Mouse (Mus musculus) hindbrain, embryonic 15.5 days (tissue): Measurements from ENCODE around the gene Vmn2r67. TPM values are rescaled to one million over a fixed set of nuclear protein-coding genes. Genes with fewer than 3 reads are reported as not detected.
"Not testable (repeated sequence)": the region's sequence is repeated elsewhere in the genome, so short reads cannot be mapped to it uniquely, and the experiment has no call there.

Experiments
- ATAC-seq: fragments of 200-750 bp; cut with Nextera tagmentation; 2 replicates; pipeline ENCODE4 v1.8.0; 2017; ENCODE audit warnings: low read depth, moderate number of reproducible peaks, moderate TSS enrichment; ENCODE audit not compliant: low FRiP score
- H3K27ac ChIP-seq: fragments of 300-500 bp; sonication (generic); replicated peaks from 2 replicates; pipeline ENCODE4 v1.5.1; 2015; ENCODE audit warnings: mild to moderate bottlenecking, inconsistent platforms
- H3K27me3 ChIP-seq: fragments of 300-500 bp; sonication (generic); 2 replicates; pipeline ENCODE4 v1.6.1; 2015; ENCODE audit warnings: control low read depth, inconsistent platforms
- H3K36me3 ChIP-seq: fragments of 300-500 bp; sonication (generic); 2 replicates; pipeline ENCODE4 v1.6.1; 2015; ENCODE audit warnings: control low read depth, inconsistent platforms
- H3K4me1 ChIP-seq: fragments of 300-500 bp; sonication (generic); replicated peaks from 2 replicates; pipeline ENCODE4 v1.6.1; 2015; ENCODE audit warnings: control low read depth, inconsistent platforms
- H3K4me2 ChIP-seq: fragments of 300-500 bp; sonication (generic); 2 replicates; pipeline ENCODE4 v1.6.1; 2015; ENCODE audit warnings: moderate library complexity, mild to moderate bottlenecking, inconsistent platforms
- H3K4me3 ChIP-seq: fragments of 300-500 bp; sonication (generic); 2 replicates; pipeline ENCODE4 v1.5.1; 2015; ENCODE audit warnings: mild to moderate bottlenecking, inconsistent platforms
- H3K9ac ChIP-seq: fragments of 300-500 bp; sonication (generic); 2 replicates; pipeline ENCODE4 v1.6.1; 2015; ENCODE audit warnings: inconsistent platforms
- H3K9me3 ChIP-seq: fragments of 300-500 bp; sonication (generic); 2 replicates; pipeline ENCODE4 v1.6.1; 2016; ENCODE audit warnings: control low read depth, inconsistent platforms
- WGBS: fragments of 180-500 bp; shearing (Covaris S2); methylation state at CpG from one replicate; pipeline ENCODE4 v1.1.7; 2015; 5-methylcytosine and 5-hydroxymethylcytosine counted together
- polyA plus RNA-seq: library from polyadenylated mRNA; unstranded; fragments of >200 nt; fragmentation: Nextera tagmentation; extraction: Ambion mirVana; gene quantifications from 2 replicates; pipeline ENCODE4 v1.2.1, GENCODE M21; 2015

Gene Vmn2r67
- not detected in 2 replicates for polyA plus RNA-seq

- H3K9me3 ChIP-seq = no peaks in the 10 kb centered on the region
Measured at GRCm38 (mm10) chr7:85155898-85156297, at the start of gene Vmn2r67. Gene Vmn2r67 (minus strand): TSS chr7:85155998.

DNA sequence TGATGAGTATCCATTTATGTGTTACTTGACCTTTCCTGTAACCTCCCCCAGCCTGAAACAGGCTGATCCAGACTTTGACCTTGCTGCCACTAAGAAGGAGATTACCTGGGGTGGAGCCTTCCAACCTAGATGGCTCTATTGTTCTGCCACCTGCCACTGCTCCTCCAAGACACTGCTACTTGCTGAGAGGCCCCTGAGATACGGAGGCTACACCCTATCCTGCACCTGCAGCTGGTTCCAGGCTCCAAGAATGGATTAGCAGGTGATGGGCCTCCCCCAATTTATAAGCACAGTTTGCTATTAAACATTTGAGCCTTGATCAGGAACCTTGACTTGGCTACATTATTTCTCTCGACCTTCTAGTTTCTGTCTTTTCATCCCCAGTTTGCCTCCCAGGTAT lies 51.3 kb downstream of the Vmn2r67 start:
- not testable (repeated sequence) for H3K4me1 ChIP-seq, H3K9me3 ChIP-seq, ATAC-seq, H3K9ac ChIP-seq, H3K36me3 ChIP-seq, H3K4me2 ChIP-seq, H3K27ac ChIP-seq, H3K4me3 ChIP-seq, H3K27me3 ChIP-seq
- 51% methylated on average over 2 of the region's 2 CpGs for WGBS

More at GRCm38 (mm10) chr7:85155898-85156297, at the start of gene Vmn2r67:
- no peak within 1 kb of the TSS for H3K27ac ChIP-seq
- H3K4me1 ChIP-seq = no peaks in the 10 kb centered on the region
- H3K27me3 ChIP-seq = no peaks in the 10 kb centered on the region
- no peaks in the 10 kb centered on the region for H3K36me3 ChIP-seq
- no peak for ATAC-seq
- no peak within 1 kb of the TSS for H3K4me2 ChIP-seq
- H3K9ac ChIP-seq = no peak within 1 kb of the TSS
- 88% methylated on average over 3 of the region's 3 CpGs for WGBS
- no peak within 1 kb of the TSS for H3K4me3 ChIP-seq

Other genes starting within 250 kb of the Vmn2r67 start
- gene Vmn2r65, start 191.9 kb downstream of the Vmn2r67 start, polyA plus RNA-seq = not detected in 2 replicates
- gene Vmn2r66, start 143.7 kb downstream of the Vmn2r67 start, polyA plus RNA-seq = not detected in 2 replicates
- gene Vmn2r68, start 81.8 kb upstream of the Vmn2r67 start, polyA plus RNA-seq = not detected in 2 replicates